11 mouse cellular contexts compared by ENCODE assay signal in the genomic region with DNA sequence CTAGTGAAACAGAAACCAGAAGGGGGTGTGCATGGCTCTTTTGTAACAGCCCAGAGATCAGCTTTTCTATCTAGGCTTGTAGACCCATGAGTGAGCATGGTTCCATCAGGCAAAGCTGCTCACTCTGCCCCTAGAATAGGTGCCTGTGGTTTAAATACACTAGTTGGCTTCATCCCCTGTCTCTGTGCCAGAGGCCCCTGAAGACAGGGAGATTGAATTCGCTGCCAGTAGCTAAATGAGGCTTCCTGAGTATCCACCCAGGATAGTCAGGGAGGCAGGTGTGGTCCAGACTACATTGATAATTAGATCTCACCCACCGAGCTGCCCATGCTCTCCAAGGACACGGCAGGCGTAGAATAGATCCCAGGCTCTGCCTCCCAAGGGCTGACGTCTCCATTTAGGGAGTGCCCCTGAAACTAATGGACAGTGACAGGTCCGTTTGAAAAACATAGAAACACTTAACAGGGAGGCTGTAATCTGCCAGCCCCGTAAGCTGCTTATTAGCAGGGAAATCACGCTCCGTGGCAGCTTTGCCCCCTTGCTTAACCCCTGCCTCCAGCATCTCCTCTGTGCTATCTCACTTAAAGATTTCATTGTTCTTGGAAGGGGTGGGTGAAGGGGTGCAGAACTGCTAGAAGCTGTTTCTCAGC. TPM values are rescaled to one million over a fixed set of nuclear protein-coding genes. Genes with fewer than 3 reads are reported as not detected.
DNase-seq lines count a peak whose midpoint lies in the region; ATAC-seq and TF ChIP-seq lines count a peak whose summit lies in the region.
"Had no signal": no experiment of that assay in that cellular context is flagged by ENCODE, and none has a peak within 500 bp of the region (broad histone marks: within the 10 kb centered on the region; RNA-seq: fewer than 3 reads in every experiment).

No protein-coding gene starts in this region.

- no peaks in the 10 kb centered on the region for H3K9me3 ChIP-seq in kidney, embryonic 15.5 days (replicated peaks)
- H3K9me3 ChIP-seq in hindbrain, embryonic 11.5 days (ENCODE audit: control insufficient read depth, low read length), result no peaks in the 10 kb centered on the region
- no peaks in the 10 kb centered on the region for H3K9me3 ChIP-seq in neural tube, embryonic 14.5 days (ENCODE audit: control insufficient read depth, low read length)
- H3K9me3 ChIP-seq: liver, embryonic 15.5 days had no signal

- DNase-seq in kidney, adult 8-10 months, result no peak
- peak; percentile 37 for DNase-seq in cerebellum, adult 8-10 months
- DNase-seq in hindbrain, embryonic 11.5 days (ENCODE audit: low spot score), result peak; percentile 46
- no peak for DNase-seq in thymus, postnatal 25 days
- DNase-seq in thymus, adult 2 months, result no peak
- DNase-seq: kidney, adult 18-20 months had no signal

- peak; percentile 49 for ATAC-seq in kidney, embryonic 15.5 days (replicated peaks; ENCODE audit: low FRiP score)
- peak; percentile 83 for ATAC-seq in hindbrain, embryonic 11.5 days (ENCODE audit: low FRiP score)
- peak; percentile 38; the same call in 1 of the 2 replicates for ATAC-seq in neural tube, embryonic 14.5 days (ENCODE audit: low read depth)
- ATAC-seq in megakaryocyte, adult 5-6 weeks (ENCODE audit: poor library complexity, severe bottlenecking), result no peak

- H3K36me3 ChIP-seq in kidney, embryonic 15.5 days, result no peaks in the 10 kb centered on the region
- H3K36me3 ChIP-seq in hindbrain, embryonic 11.5 days (ENCODE audit: control insufficient read depth, insufficient read depth, low read length), result no peaks in the 10 kb centered on the region
- no peaks in the 10 kb centered on the region for H3K36me3 ChIP-seq in neural tube, embryonic 14.5 days (ENCODE audit: control insufficient read depth, insufficient read depth, low read length)
- H3K36me3 ChIP-seq in thymus, adult 2 months (ENCODE audit: control insufficient read depth, insufficient read depth, low read length), result no peaks in the 10 kb centered on the region; the same call in 1 of the 2 replicates
- H3K36me3 ChIP-seq: liver, embryonic 15.5 days had no signal

- no peak overlapping the region for H3K9ac ChIP-seq in kidney, embryonic 15.5 days
- no peak overlapping the region for H3K9ac ChIP-seq in hindbrain, embryonic 11.5 days (ENCODE audit: low read depth, low read length)
- no peak overlapping the region for H3K9ac ChIP-seq in neural tube, embryonic 14.5 days (replicated peaks; ENCODE audit: low read depth, low read length)
- H3K9ac ChIP-seq: liver, embryonic 15.5 days had no signal

- H3K27ac ChIP-seq in kidney, embryonic 15.5 days, result no peak overlapping the region
- peak overlapping the region; percentile 47; the same call in 1 of the 2 replicates for H3K27ac ChIP-seq in hindbrain, embryonic 11.5 days (ENCODE audit: low read depth, low read length)
- peak overlapping the region; percentile 34 for H3K27ac ChIP-seq in neural tube, embryonic 14.5 days (ENCODE audit: low read depth, low read length)
- no peak overlapping the region for H3K27ac ChIP-seq in thymus, adult 2 months (ENCODE audit: control insufficient read depth, insufficient read depth, low read length)
- H3K27ac ChIP-seq: liver, embryonic 15.5 days had no signal

- 0 out of 2 replicates have a peak, but pooled peaks cover 3% of the 10 kb centered on the region for H3K4me1 ChIP-seq in kidney, embryonic 15.5 days
- no peaks in the 10 kb centered on the region for H3K4me1 ChIP-seq in hindbrain, embryonic 11.5 days (replicated peaks; ENCODE audit: control insufficient read depth, insufficient read depth, low read length)
- H3K4me1 ChIP-seq in neural tube, embryonic 14.5 days (ENCODE audit: control insufficient read depth, insufficient read depth, low read length), result peaks cover 9% of the 10 kb centered on the region; the same call in 1 of the 2 replicates
- H3K4me1 ChIP-seq in thymus, adult 2 months (replicated peaks; ENCODE audit: control insufficient read depth, insufficient read depth, low read length), result no peaks in the 10 kb centered on the region
- H3K4me1 ChIP-seq: liver, embryonic 15.5 days had no signal

- 37% methylated on average over 9 of the region's 9 CpGs for WGBS in kidney, embryonic 15.5 days
- 43% methylated on average over 9 of the region's 9 CpGs for whole genome bisulfite sequencing in hindbrain, embryonic 11.5 days
- 29% methylated on average over 9 of the region's 9 CpGs for WGBS in neural tube, embryonic 14.5 days
- WGBS in thymus, adult 2 months, result 88% methylated on average over 9 of the region's 9 CpGs

- TF ChIP-seq POLR2A in thymus, adult 2 months (IDR thresholded peaks at IDR 0.05; ENCODE audit: control insufficient read depth, extremely low read depth, insufficient read depth, low read length, poor library complexity), result no peak

- no peaks in the 10 kb centered on the region for H3K27me3 ChIP-seq in kidney, embryonic 15.5 days
- H3K27me3 ChIP-seq in hindbrain, embryonic 11.5 days (ENCODE audit: control insufficient read depth, insufficient read depth, low read length), result no peaks in the 10 kb centered on the region
- no peaks in the 10 kb centered on the region for H3K27me3 ChIP-seq in neural tube, embryonic 14.5 days (ENCODE audit: control insufficient read depth, insufficient read depth, low read length)
- no peaks in the 10 kb centered on the region for H3K27me3 ChIP-seq in thymus, adult 2 months (ENCODE audit: control insufficient read depth, insufficient read depth, low read length)
- H3K27me3 ChIP-seq: liver, embryonic 15.5 days had no signal

- H3K4me2 ChIP-seq in kidney, embryonic 15.5 days, result no peak overlapping the region
- no peak overlapping the region for H3K4me2 ChIP-seq in hindbrain, embryonic 11.5 days (replicated peaks; ENCODE audit: low read depth, low read length)
- H3K4me2 ChIP-seq in neural tube, embryonic 14.5 days (ENCODE audit: low read depth, low read length), result no peak overlapping the region
- H3K4me2 ChIP-seq: liver, embryonic 15.5 days had no signal

- TF ChIP-seq CTCF in thymus, adult 2 months (IDR thresholded peaks at IDR 0.05; ENCODE audit: borderline replicate concordance, control insufficient read depth, extremely low read depth, insufficient read depth, low read length, poor library complexity), result no peak

- H3K4me3 ChIP-seq in kidney, embryonic 15.5 days (replicated peaks), result no peak overlapping the region
- H3K4me3 ChIP-seq in hindbrain, embryonic 11.5 days (ENCODE audit: low read depth, low read length), result no peak overlapping the region
- no peak overlapping the region for H3K4me3 ChIP-seq in neural tube, embryonic 14.5 days (ENCODE audit: low read depth, low read length)
- H3K4me3 ChIP-seq in thymus, adult 2 months (ENCODE audit: control insufficient read depth, insufficient read depth, low read length), result no peak overlapping the region
- H3K4me3 ChIP-seq: liver, embryonic 15.5 days had no signal

RNA-seq across cellular contexts. Expression of gene Cacng3, which starts 48.0 kb away (rescaled TPM):
- polyA plus RNA-seq in kidney, embryonic 15.5 days (2015; fragmentation: Nextera tagmentation; extraction: Ambion mirVana), result 0.58 and 1.5 TPM in 2 replicates
- 1.9 and 2.1 TPM in 2 replicates for polyA plus RNA-seq in hindbrain, embryonic 11.5 days (2014; fragmentation: Nextera tagmentation; extraction: Ambion mirVana)
- 24.8 and 35.7 TPM in 2 replicates for polyA plus RNA-seq in neural tube, embryonic 14.5 days (2014; fragmentation: Nextera tagmentation; extraction: Ambion mirVana)
- 0.05 TPM in 1 of 2 replicates, not detected in the other for polyA plus RNA-seq in thymus, adult 2 months (2012; rRNA removed)
- total RNA-seq in megakaryocyte, adult 5-6 weeks (2015), result not detected in 2 replicates
- not detected in 2 replicates for total RNA-seq in megakaryocyte, adult 5-6 weeks (2017)
- total RNA-seq: monocyte, adult 5-6 weeks had no signal

Comparison
In these comparisons a context has a peak if more than half of its experiments do, and no peak if none do; other contexts are left out.
1. H3K27ac ChIP-seq: peak in hindbrain, embryonic 11.5 days (single experiment) and neural tube, embryonic 14.5 days (single experiment); none in kidney, embryonic 15.5 days (single experiment) and thymus, adult 2 months (single experiment).
2. DNase-seq: peak in cerebellum, adult 8-10 months (single experiment) and hindbrain, embryonic 11.5 days (single experiment); none in kidney, adult 8-10 months (0 of 2), thymus, postnatal 25 days (single experiment) and thymus, adult 2 months (single experiment).